18 mouse cellular contexts compared by ENCODE assay signal in genomic region chr5:130263454-130263853, GRCm38 (mm10). TPM values are rescaled to one million over a fixed set of nuclear protein-coding genes. Genes with fewer than 3 reads are reported as not detected.
DNase-seq lines count a peak whose midpoint lies in the region; ATAC-seq and TF ChIP-seq lines count a peak whose summit lies in the region.
"Had no signal": no experiment of that assay in that cellular context is flagged by ENCODE, and none has a peak within 500 bp of the region (broad histone marks: within the 10 kb centered on the region; RNA-seq: fewer than 3 reads in every experiment).

No protein-coding gene starts in this region.

- TF ChIP-seq EP300 in stomach, postnatal 0 days (optimal IDR thresholded peaks at IDR 0.05) = no peak

- H3K4me3 ChIP-seq in layer of hippocampus, adult 2 months = no peak overlapping the region
- no peak overlapping the region for H3K4me3 ChIP-seq in stomach, postnatal 0 days (ENCODE audit: low read depth, low read length)
- H3K4me3 ChIP-seq in hindbrain, embryonic 13.5 days = no peak overlapping the region
- H3K4me3 ChIP-seq: forebrain, embryonic 15.5 days; heart, embryonic 13.5 days; liver, embryonic 13.5 days had no signal

- no peak for ATAC-seq in stomach, postnatal 0 days (ENCODE audit: low FRiP score, low TSS enrichment)
- ATAC-seq in hindbrain, embryonic 13.5 days (ENCODE audit: low FRiP score) = no peak
- ATAC-seq: activated CD4-positive, CD25-positive, alpha-beta regulatory T cell, adult 4 months; forebrain, embryonic 15.5 days; inflammation-experienced regulatory T-cells, adult 6 months; midbrain, embryonic 16.5 days had no signal

- peak; percentile 77 for TF ChIP-seq CTCF in layer of hippocampus, adult 2 months (conservative IDR thresholded peaks at IDR 0.05)
- peak; percentile 60 for TF ChIP-seq CTCF in stomach, postnatal 0 days (IDR thresholded peaks at IDR 0.05; ENCODE audit: low read depth)

- H3K9ac ChIP-seq in stomach, postnatal 0 days (ENCODE audit: low read length) = no peak overlapping the region
- no peak overlapping the region for H3K9ac ChIP-seq in hindbrain, embryonic 13.5 days
- H3K9ac ChIP-seq: forebrain, embryonic 15.5 days; heart, embryonic 13.5 days; liver, embryonic 13.5 days had no signal

- no peaks in the 10 kb centered on the region for H3K27me3 ChIP-seq in stomach, postnatal 0 days (ENCODE audit: control insufficient read depth, insufficient read depth, low read length)
- no peaks in the 10 kb centered on the region for H3K27me3 ChIP-seq in hindbrain, embryonic 13.5 days
- H3K27me3 ChIP-seq: forebrain, embryonic 15.5 days; heart, embryonic 13.5 days; liver, embryonic 13.5 days had no signal

- H3K4me2 ChIP-seq in stomach, postnatal 0 days (replicated peaks; ENCODE audit: low read depth) = no peak overlapping the region
- no peak overlapping the region for H3K4me2 ChIP-seq in hindbrain, embryonic 13.5 days
- H3K4me2 ChIP-seq: forebrain, embryonic 15.5 days; heart, embryonic 13.5 days; liver, embryonic 13.5 days had no signal

- H3K36me3 ChIP-seq in stomach, postnatal 0 days (ENCODE audit: control insufficient read depth, insufficient read depth, low read length) = peaks cover 13% of the 10 kb centered on the region; the same call in 1 of the 2 replicates
- peaks cover 51% of the 10 kb centered on the region for H3K36me3 ChIP-seq in hindbrain, embryonic 13.5 days

- H3K4me1 ChIP-seq in stomach, postnatal 0 days (replicated peaks; ENCODE audit: control insufficient read depth, insufficient read depth) = no peaks in the 10 kb centered on the region
- H3K4me1 ChIP-seq in hindbrain, embryonic 13.5 days (replicated peaks) = no peaks in the 10 kb centered on the region
- H3K4me1 ChIP-seq: forebrain, embryonic 15.5 days; heart, embryonic 13.5 days had no signal

- WGBS in stomach, postnatal 0 days = 66% methylated on average over 11 of the region's 11 CpGs
- WGBS in hindbrain, embryonic 13.5 days = 81% methylated on average over 11 of the region's 11 CpGs

- no peak overlapping the region for H3K27ac ChIP-seq in layer of hippocampus, adult 2 months
- no peak overlapping the region for H3K27ac ChIP-seq in stomach, postnatal 0 days (replicated peaks)
- no peak overlapping the region for H3K27ac ChIP-seq in hindbrain, embryonic 13.5 days
- H3K27ac ChIP-seq: forebrain, embryonic 15.5 days; heart, embryonic 13.5 days; liver, embryonic 13.5 days had no signal

- peak; percentile 10 for DNase-seq in embryo, embryonic 10 days (ENCODE audit: low spot score)
- DNase-seq in embryo, embryonic 9.5 days (ENCODE audit: extremely low spot score) = no peak
- no peak for DNase-seq in layer of hippocampus, adult 2 months (ENCODE audit: low spot score in 2 of 2)
- no peak for DNase-seq in layer of hippocampus, postnatal 36 days
- DNase-seq in thymus, postnatal 0 days (ENCODE audit: low spot score) = peak; percentile 12
- DNase-seq in thymus, postnatal 10 days (ENCODE audit: low spot score in 2 of 2) = no peak
- DNase-seq in stomach, postnatal 0 days (ENCODE audit: low spot score) = no peak
- DNase-seq: cerebellum, adult 11 months; heart, postnatal 4 days; left cerebral cortex, postnatal 4 days; liver, embryonic 13.5 days; lung, postnatal 36 days had no signal

- H3K9me3 ChIP-seq in stomach, postnatal 0 days (ENCODE audit: control insufficient read depth, low read length) = no peaks in the 10 kb centered on the region
- H3K9me3 ChIP-seq in hindbrain, embryonic 13.5 days = no peaks in the 10 kb centered on the region
- H3K9me3 ChIP-seq: forebrain, embryonic 15.5 days; heart, embryonic 13.5 days; liver, embryonic 13.5 days had no signal

RNA-seq across cellular contexts. Expression of gene Tyw1, which starts 8.0 kb away (rescaled TPM):
- 10 to 100 TPM; 16.2 to 17.7 TPM for total RNA-seq in layer of hippocampus, adult 2 months (2021)
- 10 to 100 TPM; 15.2 to 18.2 TPM for total RNA-seq in layer of hippocampus, postnatal 36 days (2021)
- polyA plus RNA-seq in thymus, postnatal 0 days (2015; fragmentation: Nextera tagmentation; extraction: Ambion mirVana) = 24.3 and 25.2 TPM in 2 replicates
- 12.6 and 13.8 TPM in 2 replicates for polyA plus RNA-seq in stomach, postnatal 0 days (2015; fragmentation: Nextera tagmentation; extraction: Ambion mirVana)
- 24.6 and 25.8 TPM in 2 replicates for polyA plus RNA-seq in hindbrain, embryonic 13.5 days (2015; fragmentation: Nextera tagmentation; extraction: Ambion mirVana)

RNA-seq across cellular contexts. Expression of gene Sbds, which starts 8.1 kb away (rescaled TPM):
- total RNA-seq in layer of hippocampus, adult 2 months (2021) = 10 to 100 TPM; 76.5 to 81.9 TPM
- total RNA-seq in layer of hippocampus, postnatal 36 days (2021) = 10 to 100 TPM; 76.4 to 78.2 TPM
- 84.0 and 91.6 TPM in 2 replicates for polyA plus RNA-seq in thymus, postnatal 0 days (2015; fragmentation: Nextera tagmentation; extraction: Ambion mirVana)
- 72.0 and 76.2 TPM in 2 replicates for polyA plus RNA-seq in stomach, postnatal 0 days (2015; fragmentation: Nextera tagmentation; extraction: Ambion mirVana)
- 62.0 and 69.1 TPM in 2 replicates for polyA plus RNA-seq in hindbrain, embryonic 13.5 days (2015; fragmentation: Nextera tagmentation; extraction: Ambion mirVana)

RNA-seq across cellular contexts. Expression of gene Tmem248, which starts 46.6 kb away (rescaled TPM):
- 10 to 100 TPM; 39.7 to 41.4 TPM for total RNA-seq in layer of hippocampus, adult 2 months (2021)
- total RNA-seq in layer of hippocampus, postnatal 36 days (2021) = 10 to 100 TPM; 39.0 to 41.0 TPM
- polyA plus RNA-seq in thymus, postnatal 0 days (2015; fragmentation: Nextera tagmentation; extraction: Ambion mirVana) = 27.8 and 39.5 TPM in 2 replicates
- polyA plus RNA-seq in stomach, postnatal 0 days (2015; fragmentation: Nextera tagmentation; extraction: Ambion mirVana) = 33.2 and 34.4 TPM in 2 replicates
- 23.0 and 25.5 TPM in 2 replicates for polyA plus RNA-seq in hindbrain, embryonic 13.5 days (2015; fragmentation: Nextera tagmentation; extraction: Ambion mirVana)

Comparison
In these comparisons a context has a peak if more than half of its experiments do, and no peak if none do; other contexts are left out.
1. DNase-seq: peak in embryo, embryonic 10 days (single experiment) and thymus, postnatal 0 days (single experiment); none in embryo, embryonic 9.5 days (single experiment), layer of hippocampus, adult 2 months (0 of 2), layer of hippocampus, postnatal 36 days (0 of 2), thymus, postnatal 10 days (0 of 2) and stomach, postnatal 0 days (single experiment).